Mouse (Mus musculus) myocyte (in vitro differentiated cells): ENCODE results near the gene Ndufb4. TPM values are rescaled to one million over a fixed set of nuclear protein-coding genes. Genes with fewer than 3 reads are reported as not detected.

ENCODE experiments used
- H3K27me3 ChIP-seq: one replicate; pipeline ENCODE4 v1.6.1; 2011; ENCODE audit not compliant: control insufficient read depth, insufficient read depth, insufficient read length
- H3K36me3 ChIP-seq: one replicate; pipeline ENCODE4 v1.6.1; 2011; ENCODE audit not compliant: control insufficient read depth, insufficient read depth
- H3K4me2 ChIP-seq: one replicate; pipeline ENCODE4 v1.6.1; 2011; ENCODE audit warnings: low read depth, control low read depth
- H3K4me3 ChIP-seq: one replicate; pipeline ENCODE4 v1.5.1; 2011; ENCODE audit warnings: mild to moderate bottlenecking, control low read depth, moderate library complexity
- H3K79me2 ChIP-seq: one replicate; pipeline ENCODE4 v1.6.1; 2011; ENCODE audit not compliant: control insufficient read depth, insufficient read depth
- H3ac ChIP-seq: one replicate; pipeline ENCODE4 v1.6.1; 2011; ENCODE audit not compliant: control insufficient read depth, insufficient read length
- CEBPB ChIP-seq: IDR thresholded peaks from 2 replicates; pipeline ENCODE4 v1.6.1; 2011; ENCODE audit warnings: mild to moderate bottlenecking, moderate library complexity; ENCODE audit not compliant: poor library complexity, insufficient read depth, severe bottlenecking
- E2F4 ChIP-seq: IDR thresholded peaks from one replicate; pipeline ENCODE4 v1.6.1; 2011; ENCODE audit warnings: mild to moderate bottlenecking, control low read depth, moderate library complexity; ENCODE audit not compliant: insufficient read depth
- MAX ChIP-seq: IDR thresholded peaks from one replicate; pipeline ENCODE4 v1.6.1; 2011; ENCODE audit warnings: low read depth, mild to moderate bottlenecking, control low read depth
- MYOD1 ChIP-seq, 3 experiments: IDR thresholded peaks; one replicate each; pipeline ENCODE4 v1.6.1; 2011; ENCODE audit warnings: control low read depth in 2 of 3, low read depth in 2 of 3, mild to moderate bottlenecking in 2 of 3, moderate library complexity in 1 of 3; ENCODE audit not compliant: insufficient read length in 2 of 3, control insufficient read depth in 1 of 3
- MYOG ChIP-seq, 3 experiments: IDR thresholded peaks; one replicate each; pipeline ENCODE4 v1.6.1; 2011; ENCODE audit warnings: control low read depth in 2 of 3, low read depth in 2 of 3, mild to moderate bottlenecking in 2 of 3; ENCODE audit not compliant: insufficient read length in 2 of 3, control insufficient read depth in 1 of 3, insufficient read depth in 1 of 3
- POLR2A ChIP-seq: IDR thresholded peaks from one replicate; pipeline ENCODE4 v1.6.1; 2011; ENCODE audit warnings: low read depth, mild to moderate bottlenecking, control low read depth, moderate library complexity; ENCODE audit not compliant: insufficient read length
- POLR2AphosphoS2 ChIP-seq: IDR thresholded peaks from one replicate; pipeline ENCODE4 v1.6.1; 2011; ENCODE audit warnings: low read depth, control low read depth; ENCODE audit not compliant: insufficient read length
- REST ChIP-seq: IDR thresholded peaks from one replicate; pipeline ENCODE4 v1.6.1; 2011; ENCODE audit warnings: mild to moderate bottlenecking, control low read depth, moderate library complexity; ENCODE audit not compliant: insufficient read depth, insufficient read length
- SRF ChIP-seq: IDR thresholded peaks from one replicate; pipeline ENCODE4 v1.6.1; 2011; ENCODE audit warnings: low read depth; ENCODE audit not compliant: control insufficient read depth, insufficient read length
- TCF12 ChIP-seq: IDR thresholded peaks from one replicate; pipeline ENCODE4 v1.6.1; 2011; ENCODE audit warnings: mild to moderate bottlenecking, control low read depth; ENCODE audit not compliant: poor library complexity, insufficient read depth, severe bottlenecking
- TCF3 ChIP-seq: IDR thresholded peaks from one replicate; pipeline ENCODE4 v1.6.1; 2011; ENCODE audit warnings: low read depth, control low read depth; ENCODE audit not compliant: insufficient read length
- USF1 ChIP-seq: IDR thresholded peaks from one replicate; pipeline ENCODE4 v1.6.1; 2011; ENCODE audit warnings: low read depth, mild to moderate bottlenecking, control low read depth, moderate library complexity
- polyA plus RNA-seq: library from polyadenylated mRNA; unstranded; fragments of >200 nt; fragmentation: generic; extraction: Trizol; gene quantifications from one replicate; pipeline ENCODE4 v1.2.1, GENCODE M21; 2012; ENCODE audit warnings: missing spikeins

Gene Ndufb4
- polyA plus RNA-seq, 1 experiment: 86.0 TPM

GRCm38 (mm10) chr16:37684259-37684633 is 30.0 kb upstream of the Ndufb4 start:
- Histone ChIP-seq H3K36me3 (no peaks in the 10 kb centered on the region), H3ac (no peak overlapping the region), H3K27me3 (no peaks in the 10 kb centered on the region), H3K4me2 (peak overlapping the region; percentile 99), H3K79me2 (no peaks in the 10 kb centered on the region), H3K4me3 (peak overlapping the region; percentile 30)
- no peak for TF ChIP-seq USF1
- TF ChIP-seq POLR2AphosphoS2: no peak

- Histone ChIP-seq H3K4me3 (peak overlapping the region; percentile 30), H3K4me2 (peak overlapping the region; percentile 99), H3K27me3 (no peaks in the 10 kb centered on the region), H3ac (no peak overlapping the region), H3K79me2 (no peaks in the 10 kb centered on the region), H3K36me3 (no peaks in the 10 kb centered on the region)
- TF ChIP-seq TCF3: no peak
- peak in 1 of 3 experiments; percentile 50 for TF ChIP-seq MYOD1 (IDR thresholded peaks at IDR 0.05; ENCODE audit: control insufficient read depth in 1 of 3, insufficient read length in 2 of 3, low read depth in 2 of 3)
- TF ChIP-seq MYOG (IDR thresholded peaks at IDR 0.05; ENCODE audit: control insufficient read depth in 1 of 3, insufficient read depth in 1 of 3, insufficient read length in 2 of 3, low read depth in 2 of 3): peak in 2 of 3 experiments; percentile 4 to 33
These were observed 29.2 kb upstream of the Ndufb4 start for GRCm38 (mm10) chr16:37683154-37684130.

- TF ChIP-seq CEBPB: peak; percentile 56; the same call in 1 of the 2 replicates
- TF ChIP-seq SRF: no peak
- Histone ChIP-seq H3K36me3 (no peaks in the 10 kb centered on the region), H3K79me2 (no peaks in the 10 kb centered on the region), H3K4me2 (peak overlapping the region; percentile 99), H3ac (no peak overlapping the region), H3K4me3 (peak overlapping the region; percentile 30), H3K27me3 (no peaks in the 10 kb centered on the region)
These were observed 28.2 kb upstream of the Ndufb4 start for GRCm38 (mm10) chr16:37682309-37682975.

- H3K79me2 ChIP-seq: no peaks in the 10 kb centered on the region
- no peak overlapping the region for H3K4me3 ChIP-seq
- no peaks in the 10 kb centered on the region for H3K36me3 ChIP-seq
- TF ChIP-seq MYOG (IDR thresholded peaks at IDR 0.05; ENCODE audit: control insufficient read depth in 1 of 3, insufficient read depth in 1 of 3, insufficient read length in 2 of 3, low read depth in 2 of 3) (no peak), MAX (no peak), TCF12 (no peak), MYOD1 (IDR thresholded peaks at IDR 0.05; ENCODE audit: control insufficient read depth in 1 of 3, insufficient read length in 2 of 3, low read depth in 2 of 3) (no peak), POLR2AphosphoS2 (no peak), CEBPB (no peak), POLR2A (no peak), REST (no peak), SRF (no peak), USF1 (no peak), E2F4 (no peak), TCF3 (no peak)
- no peaks in the 10 kb centered on the region for H3K27me3 ChIP-seq
- no peak overlapping the region for H3ac ChIP-seq
- H3K4me2 ChIP-seq: no peak overlapping the region
These were observed 26.6 kb upstream of the Ndufb4 start for GRCm38 (mm10) chr16:37680831-37681230.

GRCm38 (mm10) chr16:37680216-37680615 is 26.0 kb upstream of the Ndufb4 start:
- no peaks in the 10 kb centered on the region for H3K27me3 ChIP-seq
- H3K4me2 ChIP-seq: no peak overlapping the region
- TF ChIP-seq MYOD1 (IDR thresholded peaks at IDR 0.05; ENCODE audit: control insufficient read depth in 1 of 3, insufficient read length in 2 of 3, low read depth in 2 of 3): no peak
- TF ChIP-seq POLR2A: no peak
- no peak for TF ChIP-seq CEBPB
- TF ChIP-seq TCF3: no peak
- no peak for TF ChIP-seq MAX
- no peak for TF ChIP-seq TCF12
- TF ChIP-seq E2F4: no peak
- TF ChIP-seq POLR2AphosphoS2: no peak
- no peak for TF ChIP-seq REST
- TF ChIP-seq MYOG (IDR thresholded peaks at IDR 0.05; ENCODE audit: control insufficient read depth in 1 of 3, insufficient read depth in 1 of 3, insufficient read length in 2 of 3, low read depth in 2 of 3): no peak
- TF ChIP-seq SRF: no peak
- no peak for TF ChIP-seq USF1
- no peak overlapping the region for H3K4me3 ChIP-seq
- H3ac ChIP-seq: no peak overlapping the region
- no peaks in the 10 kb centered on the region for H3K79me2 ChIP-seq
- H3K36me3 ChIP-seq: no peaks in the 10 kb centered on the region
